Mouse (Mus musculus): ENCODE measurements around the gene Yjefn3.

Gene Yjefn3

DNA sequence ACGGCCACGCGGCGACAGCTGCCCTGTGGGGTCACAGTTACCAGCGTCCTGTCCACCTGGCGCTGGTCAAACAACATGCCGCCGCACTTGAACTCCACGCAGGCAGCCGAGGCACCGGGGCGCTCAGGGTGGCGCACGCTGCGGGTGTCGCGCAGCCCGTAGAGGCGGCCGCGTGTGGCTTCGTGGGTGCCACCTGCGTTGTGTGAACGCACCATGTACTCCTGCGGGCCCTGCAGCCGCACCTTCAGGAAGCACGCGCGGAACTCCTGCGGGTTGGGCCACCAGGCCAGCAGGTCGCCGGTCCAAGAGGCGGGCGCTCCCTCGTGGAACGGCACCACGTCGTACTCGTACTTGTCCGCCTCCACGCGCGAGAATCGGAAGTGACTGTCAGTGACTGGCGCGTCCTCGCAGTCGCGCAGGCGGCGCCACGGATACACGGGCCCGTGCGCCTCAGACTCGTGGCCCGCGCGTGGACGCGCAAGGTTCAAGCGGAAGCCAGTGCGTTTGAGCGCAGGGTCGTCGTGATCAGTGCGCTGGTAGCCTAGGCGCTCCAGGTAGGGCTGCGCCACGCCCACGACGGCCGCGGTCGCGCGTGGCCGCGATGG, 21.1 kb downstream of the Yjefn3 start:
- in situ Hi-C loops (cut with MboI, MseI): no loop called here

- in situ Hi-C loops (cut with MboI, MseI): no loop called here
These were observed 21.7 kb downstream of the Yjefn3 start for GRCm38 (mm10) chr8:69880841-69881240.

GRCm38 (mm10) chr8:69879678-69880077, 22.8 kb downstream of the Yjefn3 start:
- in situ Hi-C loops (cut with MboI, MseI): no loop called here

DNA sequence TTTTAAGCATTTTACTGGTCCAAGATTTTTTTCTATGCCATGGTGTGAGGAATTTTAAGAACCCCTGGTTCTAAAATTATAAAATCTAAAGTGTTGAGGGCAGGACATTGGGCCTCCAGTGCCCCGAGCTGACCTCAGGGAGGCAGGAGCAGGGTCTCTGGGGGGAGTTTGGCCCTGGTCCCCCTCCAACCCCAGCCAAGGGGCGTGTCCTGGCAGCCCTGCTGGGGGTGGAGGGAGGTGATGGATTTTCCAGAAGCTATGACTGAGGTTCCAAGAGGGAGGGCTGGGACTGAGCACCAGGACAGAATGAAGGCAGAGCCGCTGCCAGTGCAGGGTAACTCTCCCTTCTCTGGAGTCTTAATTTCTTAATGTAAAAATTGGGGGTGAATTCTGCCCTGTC, 24.5 kb downstream of the Yjefn3 start:
- in situ Hi-C loops (cut with MboI, MseI): no loop called here

DNA sequence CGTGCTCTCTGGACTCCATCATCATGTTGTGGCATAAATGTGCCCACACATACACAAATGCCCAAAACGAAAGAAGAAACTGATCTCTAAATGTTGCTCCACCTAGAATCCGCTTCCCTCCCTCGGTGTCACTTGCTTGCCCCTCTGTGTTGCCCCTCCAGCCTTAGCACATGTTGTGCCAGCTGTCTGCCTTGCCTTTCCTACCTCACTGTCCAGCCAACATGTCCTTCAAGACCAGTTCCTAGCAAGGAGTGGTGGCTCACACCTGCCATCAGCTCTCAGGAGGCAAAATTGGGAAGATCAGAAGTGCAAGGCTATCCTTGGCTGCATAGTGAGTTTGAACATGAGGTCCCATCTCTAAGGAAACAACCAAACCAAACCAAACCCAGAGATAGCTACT, 25.1 kb downstream of the Yjefn3 start:
- in situ Hi-C loops (cut with MboI, MseI): no loop called here

DNA sequence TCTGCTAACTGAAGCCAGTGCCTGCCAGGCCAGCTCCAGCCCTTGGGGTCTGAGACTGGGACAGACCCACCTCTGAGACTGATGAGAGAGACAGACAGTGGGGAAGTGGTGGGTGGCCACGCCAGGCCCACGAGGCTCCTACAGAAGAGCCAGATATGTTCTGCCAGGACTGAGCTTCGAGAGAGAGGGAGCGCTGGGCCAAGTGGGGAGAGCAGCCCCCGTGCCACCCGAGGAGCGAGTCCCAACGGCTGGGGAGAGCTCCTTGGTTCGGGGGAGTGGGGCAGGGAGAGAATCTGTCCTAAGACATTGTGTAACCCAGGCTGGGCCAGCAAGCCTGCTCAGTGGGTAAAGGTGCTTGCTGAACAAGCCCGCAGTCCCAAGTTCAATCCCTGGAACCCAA, 25.5 kb downstream of the Yjefn3 start:
- in situ Hi-C loops (cut with MboI, MseI): no loop called here

DNA sequence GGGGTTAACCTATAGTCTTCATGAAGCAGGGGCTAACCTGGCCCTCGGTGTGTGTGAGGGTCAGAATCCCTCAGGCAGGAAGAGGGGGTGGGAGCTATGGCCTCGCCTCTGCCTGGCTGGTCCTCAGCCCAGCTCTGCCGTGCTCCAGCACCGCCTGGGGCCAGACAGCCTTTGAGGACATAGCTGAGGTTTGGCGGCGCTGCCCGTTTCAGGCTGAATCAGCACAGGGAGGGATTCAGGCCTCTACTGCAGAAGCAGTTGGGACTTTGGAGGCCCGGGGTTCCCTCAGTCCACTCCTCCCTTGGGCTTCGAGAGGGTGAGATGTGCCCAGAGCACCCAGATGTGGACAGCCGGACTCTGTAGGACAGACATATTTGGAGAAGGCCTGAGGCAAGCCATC, 26.4 kb downstream of the Yjefn3 start:
- in situ Hi-C loops (cut with MboI, MseI): no loop called here

- in situ Hi-C loops (cut with MboI, MseI): no loop called here
These were observed 27.9 kb downstream of the Yjefn3 start for GRCm38 (mm10) chr8:69874654-69875053.

- in situ Hi-C loops (cut with MboI, MseI): no loop called here
These were observed 28.4 kb downstream of the Yjefn3 start for GRCm38 (mm10) chr8:69874155-69874554.

DNA sequence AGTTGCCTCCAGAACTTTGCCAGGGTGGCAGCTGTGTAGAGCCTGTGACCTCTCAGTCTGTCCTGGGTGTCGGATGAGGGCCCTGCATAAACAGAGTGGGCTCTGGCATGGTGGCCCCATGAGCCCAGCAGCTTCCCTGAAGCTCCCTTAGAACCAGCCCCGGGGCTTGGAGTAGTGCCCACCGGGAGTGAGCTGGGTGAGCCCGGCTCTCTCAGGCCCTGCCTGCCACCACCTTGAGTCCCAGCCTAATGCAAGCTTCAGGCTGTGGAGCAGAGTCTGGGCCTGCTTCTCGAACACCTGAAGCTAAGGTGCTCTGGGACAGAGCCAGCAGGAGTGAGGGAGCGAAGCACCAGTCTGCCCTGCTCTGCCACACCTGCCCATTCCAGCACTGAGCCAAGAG, 31.6 kb downstream of the Yjefn3 start:
- in situ Hi-C loops (cut with MboI, MseI): no loop called here

GRCm38 (mm10) chr8:69870003-69870765, 32.3 kb downstream of the Yjefn3 start:
- in situ Hi-C loops (cut with MboI, MseI): no loop called here

- in situ Hi-C loops (cut with MboI, MseI): no loop called here
These were observed 34.7 kb downstream of the Yjefn3 start for GRCm38 (mm10) chr8:69867696-69868326.

- in situ Hi-C loops (cut with MboI, MseI): no loop called here
These were observed 38.3 kb downstream of the Yjefn3 start for GRCm38 (mm10) chr8:69864180-69864579.

DNA sequence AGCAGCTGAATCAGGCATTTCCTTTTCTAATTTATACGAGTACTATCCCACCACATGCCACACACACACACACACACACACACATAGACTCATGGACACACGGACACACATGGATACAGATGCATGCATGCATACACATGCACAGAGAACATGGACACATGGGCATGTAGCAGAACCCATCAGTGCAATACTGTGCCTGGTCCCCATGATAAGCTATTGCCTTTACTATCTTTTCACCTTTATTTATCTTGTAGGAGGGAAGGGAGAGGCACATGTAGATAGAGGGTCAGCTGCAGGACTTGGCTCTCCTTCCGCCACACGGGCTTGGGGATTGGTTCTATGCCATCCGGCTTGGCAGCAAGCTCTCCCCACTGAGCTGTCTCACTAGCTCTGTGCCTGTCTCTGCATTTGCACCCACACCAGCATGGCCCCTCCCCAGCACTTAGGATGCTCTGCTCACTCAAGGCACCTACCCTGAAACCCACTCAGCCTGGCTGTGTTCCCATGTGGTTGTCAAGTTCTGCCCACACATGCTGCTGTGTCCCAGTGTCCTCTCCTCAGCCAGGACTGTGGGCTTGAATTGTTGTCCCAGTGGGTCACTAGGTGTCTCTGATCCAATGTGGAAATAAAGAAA, 39.0 kb downstream of the Yjefn3 start:
- in situ Hi-C loops (cut with MboI, MseI): no loop called here

- in situ Hi-C loops (cut with MboI, MseI): no loop called here
These were observed 41.3 kb downstream of the Yjefn3 start for GRCm38 (mm10) chr8:69861251-69861650.

DNA sequence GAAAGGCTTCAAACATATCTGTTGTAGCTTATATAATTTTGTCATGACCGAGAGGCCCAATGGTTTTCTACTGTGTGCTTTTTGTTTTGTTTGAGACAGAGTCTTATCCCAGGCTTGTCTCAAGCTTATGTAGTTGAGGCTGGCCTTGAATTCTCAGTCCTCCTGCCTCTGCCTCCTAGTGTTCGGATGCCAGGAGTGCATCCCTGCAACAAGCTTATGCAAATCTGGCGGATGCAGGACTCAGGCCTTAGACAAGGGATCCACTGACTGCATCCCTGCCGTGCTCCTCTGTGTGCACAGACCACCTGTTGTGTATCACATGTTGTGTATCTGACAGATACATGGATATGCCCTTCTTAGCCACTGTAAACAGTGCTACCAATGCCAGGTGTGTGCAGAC, 41.7 kb downstream of the Yjefn3 start:
- in situ Hi-C loops (cut with MboI, MseI): no loop called here

- in situ Hi-C loops (cut with MboI, MseI): no loop called here
These were observed 48.6 kb downstream of the Yjefn3 start for GRCm38 (mm10) chr8:69853869-69854268.

GRCm38 (mm10) chr8:69850926-69851506, 51.5 kb downstream of the Yjefn3 start:
- in situ Hi-C loops (cut with MboI, MseI): no loop called here

- in situ Hi-C loops (cut with MboI, MseI): no loop called here
These were observed 52.6 kb downstream of the Yjefn3 start for GRCm38 (mm10) chr8:69849899-69850298.

GRCm38 (mm10) chr8:69848951-69849350, 53.6 kb downstream of the Yjefn3 start:
- in situ Hi-C loops (cut with MboI, MseI): no loop called here

DNA sequence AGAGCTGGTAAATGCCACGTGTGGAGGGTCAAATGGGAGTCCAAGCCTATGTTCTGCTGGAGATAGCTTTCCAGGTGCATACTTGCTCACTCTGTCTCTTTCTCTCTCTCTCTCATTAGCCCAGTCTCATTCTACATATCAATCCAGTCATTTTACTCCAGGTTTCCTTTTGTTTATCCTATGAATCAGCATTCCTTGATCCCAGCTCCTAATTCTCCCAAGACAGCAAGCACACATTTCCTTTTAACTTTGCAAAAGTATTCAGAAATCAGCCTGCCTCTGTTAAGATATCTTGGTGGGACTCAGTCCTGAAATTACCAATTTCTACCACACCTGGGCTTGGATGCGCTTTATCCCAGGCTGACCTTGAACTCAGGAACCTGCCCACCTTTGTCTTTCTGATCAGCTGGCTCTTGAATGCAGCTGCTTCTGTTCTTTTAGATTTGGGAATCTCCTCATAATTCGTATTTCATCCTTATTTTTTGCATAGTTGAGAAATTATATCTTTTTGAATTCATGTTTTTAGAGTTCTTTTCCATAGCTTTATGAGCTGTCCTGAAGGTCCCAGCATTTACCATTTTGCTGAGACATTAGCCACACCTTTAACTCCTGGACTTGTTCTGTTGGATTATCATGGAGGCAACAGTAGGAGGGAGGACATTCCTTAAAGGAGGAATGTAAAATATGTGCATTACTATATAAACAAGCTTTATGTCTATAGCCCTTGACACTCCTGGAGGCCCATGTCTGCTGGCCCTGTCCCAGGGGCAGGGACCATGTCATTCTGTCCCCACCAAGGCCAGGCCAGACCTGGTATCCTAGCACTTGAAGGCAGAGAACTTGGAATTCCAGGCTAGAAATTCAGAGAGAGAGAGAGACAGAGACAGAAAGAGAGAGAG, 55.1 kb downstream of the Yjefn3 start:
- in situ Hi-C loops (cut with MboI, MseI): no loop called here

Measured in regulatory T cell (primary cell).